Mouse (Mus musculus) G1E (cell line): ENCODE measurements around the gene Cep57l1.

Experiments
- CTCF ChIP-seq: IDR thresholded peaks from 2 replicates; pipeline ENCODE4 v1.5.1; 2012; ENCODE audit warnings: low read depth, low read length, inconsistent platforms, mixed read lengths
- GATA1 ChIP-seq: IDR thresholded peaks from 2 replicates; pipeline ENCODE4 v1.6.1; 2012; ENCODE audit warnings: borderline replicate concordance, low read length, inconsistent platforms, mixed read lengths

GRCm38 (mm10) chr10:41758041-41758440 is 51.6 kb downstream of the Cep57l1 start:
- TF ChIP-seq CTCF, result no peak
- TF ChIP-seq GATA1, result no peak
